Mouse (Mus musculus): ENCODE measurements around the gene Agbl3.

- no peak for TF ChIP-seq POLR2A (IDR thresholded peaks at IDR 0.05; ENCODE audit: low read depth, low read length)
- TF ChIP-seq CTCF (IDR thresholded peaks at IDR 0.05; ENCODE audit: extremely low read depth, insufficient read depth, insufficient read length, insufficient replicate concordance), result no peak
Observed at GRCm38 (mm10) chr6:34736934-34737333, 43.3 kb upstream of the Agbl3 start.

Data from spleen, adult 2 months (tissue).